Mouse (Mus musculus) fibroblast of lung, adult 2 months (primary cell): ENCODE results near the gene Htr7.

Experiments used
- DNase-seq: peaks from one replicate; pipeline ENCODE4 v3.0.0-alpha.2; 2011; ENCODE audit warnings: low read depth

The Htr7 gene

DNA sequence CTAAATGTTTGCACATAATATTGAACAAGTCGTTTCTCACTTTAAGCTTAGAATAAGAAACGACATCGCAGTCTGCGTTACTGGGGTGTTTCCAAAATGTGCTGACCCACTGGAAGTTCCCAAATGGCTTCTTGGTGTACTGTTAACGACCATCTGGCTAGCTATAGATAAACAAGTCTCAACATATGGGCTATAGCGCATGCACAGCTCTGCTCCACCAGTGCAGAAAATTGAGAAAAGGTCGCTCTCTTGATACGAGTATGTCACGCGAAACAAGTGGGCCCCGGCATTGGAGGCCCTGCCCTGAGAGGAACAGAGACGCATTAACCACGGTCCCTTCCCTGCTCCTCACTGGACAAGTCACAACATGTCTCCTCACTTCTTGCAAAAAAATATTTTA, 101.6 kb downstream of the Htr7 start:
- DNase-seq = no peak

DNA sequence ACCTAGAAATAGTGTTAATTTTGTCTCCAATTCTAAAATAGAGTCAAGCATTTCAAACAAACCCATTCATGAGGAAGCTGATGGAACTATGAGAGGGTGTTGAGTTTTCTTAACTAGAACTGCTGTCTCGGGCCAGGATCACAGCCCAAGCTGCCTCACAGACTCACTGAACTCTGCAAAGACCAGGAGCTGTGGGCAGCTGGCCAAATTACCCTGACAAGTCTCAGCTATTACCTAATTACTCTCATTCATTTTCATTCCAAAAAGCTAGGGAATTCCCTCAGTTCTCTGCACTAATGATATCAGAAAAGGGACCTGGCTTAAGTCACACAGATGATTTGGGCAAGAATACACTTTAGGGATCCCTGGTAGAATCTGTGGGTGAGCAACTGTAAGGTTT, 107.4 kb downstream of the Htr7 start:
- no peak for DNase-seq

DNA sequence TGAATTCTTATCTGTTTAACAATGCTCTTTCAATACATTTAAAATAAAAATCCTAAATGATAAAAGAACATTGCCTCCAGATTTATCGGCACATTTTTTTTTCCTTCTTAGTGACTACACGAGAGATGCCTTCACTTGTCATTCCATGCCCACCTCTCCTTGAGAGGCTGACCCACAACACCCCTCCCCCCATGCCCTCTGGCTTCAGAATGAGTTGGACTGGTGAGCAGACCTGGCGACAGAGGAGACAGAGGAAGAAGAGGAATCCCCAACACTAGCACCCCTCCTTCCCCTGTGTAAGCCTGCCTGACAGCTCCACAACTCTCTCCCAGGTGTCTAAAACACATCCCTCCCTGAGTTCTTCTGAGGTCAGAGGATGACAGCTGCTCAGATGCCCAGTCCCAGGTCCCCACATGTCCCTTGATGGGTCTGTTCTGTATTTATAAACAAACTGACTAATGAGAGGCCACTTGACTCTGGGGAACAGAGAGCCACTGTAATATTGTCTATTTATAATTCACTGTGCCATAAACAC, 132.3 kb downstream of the Htr7 start:
- no peak for DNase-seq

GRCm38 (mm10) chr19:35924418-35924817, 132.9 kb downstream of the Htr7 start:
- DNase-seq = peak; percentile 12
